Mouse (Mus musculus) 3134 (cell line): ENCODE results near the gene Cysrt1.

Experiments
- DNase-seq: peaks from one replicate; pipeline ENCODE4 v3.0.0-alpha.2; 2011; ENCODE audit warnings: low spot score; ENCODE audit not compliant: insufficient read length; ENCODE audit errors: extremely low read depth

Cysrt1 gene

GRCm38 (mm10) chr2:25214444-25214843 lies 27.8 kb downstream of the Cysrt1 start, which contains the start of gene Stpg3:
Gene Stpg3, minus strand, starts transcription at chr2:25214637.
- DNase-seq, result no peak

GRCm38 (mm10) chr2:25213266-25213865 lies 28.9 kb downstream of the Cysrt1 start:
- DNase-seq, result no peak

GRCm38 (mm10) chr2:25211121-25211670 lies 31.1 kb downstream of the Cysrt1 start, which contains the start of gene Nelfb:
Gene Nelfb, minus strand, starts transcription at chr2:25211489.
- DNase-seq, result peak; percentile 95

GRCm38 (mm10) chr2:25210686-25211085 lies 31.6 kb downstream of the Cysrt1 start:
- DNase-seq, result no peak

GRCm38 (mm10) chr2:25207593-25207992 lies 34.7 kb downstream of the Cysrt1 start:
- DNase-seq, result no peak

- DNase-seq, result no peak
Observed at GRCm38 (mm10) chr2:25203631-25204214, 38.5 kb downstream of the Cysrt1 start.

- no peak for DNase-seq
Observed at GRCm38 (mm10) chr2:25200631-25201030, 41.6 kb downstream of the Cysrt1 start.

- DNase-seq, result no peak
Observed at GRCm38 (mm10) chr2:25197946-25198345, 44.3 kb downstream of the Cysrt1 start.

- no peak for DNase-seq
Observed at GRCm38 (mm10) chr2:25197191-25197590, 45.1 kb downstream of the Cysrt1 start.

GRCm38 (mm10) chr2:25196172-25196954 lies 45.9 kb downstream of the Cysrt1 start, which contains the start of gene Tor4a:
Gene Tor4a, minus strand, starts transcription at chr2:25196886.
- DNase-seq, result peak; percentile 89

- DNase-seq, result peak; percentile 60
Observed at GRCm38 (mm10) chr2:25195211-25196156, 46.8 kb downstream of the Cysrt1 start.

GRCm38 (mm10) chr2:25194486-25195171 lies 47.6 kb downstream of the Cysrt1 start:
- DNase-seq, result peak; percentile 65

- DNase-seq, result no peak
Observed at GRCm38 (mm10) chr2:25194006-25194405, 48.2 kb downstream of the Cysrt1 start.

GRCm38 (mm10) chr2:25193330-25193770 lies 48.9 kb downstream of the Cysrt1 start:
- DNase-seq, result peak; percentile 71
